Mouse (Mus musculus) testis, adult 2 months (tissue): ENCODE data around the gene Eqtn.

Source experiments
- CTCF ChIP-seq: fragments of 200-500 bp; IDR thresholded peaks from 2 replicates; pipeline ENCODE4 v1.5.1; 2012; ENCODE audit warnings: low read depth, mild to moderate bottlenecking, inconsistent platforms, low read length, moderate library complexity; ENCODE audit not compliant: control insufficient read depth, insufficient read depth, insufficient replicate concordance
- POLR2A ChIP-seq: fragments of 200-500 bp; IDR thresholded peaks from 2 replicates; pipeline ENCODE4 v1.6.1; 2012; ENCODE audit warnings: low read depth, mild to moderate bottlenecking, inconsistent platforms, low read length, moderate library complexity; ENCODE audit not compliant: control insufficient read depth

DNA sequence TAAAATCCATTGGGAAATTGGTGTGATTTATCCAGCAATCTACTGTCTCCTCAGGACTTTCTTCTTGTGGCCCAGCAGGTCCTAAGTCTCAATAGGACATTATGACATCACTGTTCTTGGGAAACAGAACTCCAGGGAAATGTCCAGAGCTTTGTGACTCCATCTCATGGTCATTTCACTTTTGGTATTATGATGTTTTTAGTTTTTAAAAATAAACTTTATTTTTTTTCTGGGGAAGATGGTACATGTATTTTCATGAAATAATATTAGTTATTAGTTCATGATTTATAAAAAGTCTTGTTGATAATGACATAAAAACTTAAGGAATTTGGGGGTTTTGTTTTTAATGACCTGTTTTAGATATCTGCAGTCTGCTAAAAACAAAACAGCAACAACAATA, at the start of gene Eqtn:
- no peak for TF ChIP-seq CTCF
- TF ChIP-seq POLR2A: no peak
